In the genomic region with DNA sequence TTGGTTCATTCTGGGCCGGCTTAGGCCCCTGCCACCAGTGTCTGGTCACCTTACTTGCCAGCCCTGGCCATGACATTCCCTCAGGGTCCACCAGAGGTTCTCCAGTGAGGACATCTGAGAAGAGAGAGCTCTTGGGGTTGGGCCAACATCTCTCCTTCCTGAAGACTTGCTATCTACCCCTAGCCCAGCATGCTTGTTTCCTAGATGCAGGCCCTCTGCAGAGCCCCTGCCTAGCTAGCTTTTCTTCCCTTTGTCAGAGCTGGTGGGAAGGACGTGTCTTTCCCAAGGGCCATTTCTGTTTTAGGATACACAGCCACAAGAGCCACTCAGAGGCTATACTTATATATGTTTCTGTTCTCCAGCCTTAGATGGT, we compare ENCODE assay signal across 11 mouse cellular contexts. TPM values are rescaled to one million over a fixed set of nuclear protein-coding genes. Genes with fewer than 3 reads are reported as not detected.
DNase-seq lines count a peak whose midpoint lies in the region; ATAC-seq and TF ChIP-seq lines count a peak whose summit lies in the region.
"Had no signal": no experiment of that assay in that cellular context is flagged by ENCODE, and none has a peak within 500 bp of the region (broad histone marks: within the 10 kb centered on the region; RNA-seq: fewer than 3 reads in every experiment).

No protein-coding gene starts in this region.

- WGBS in cerebellum, adult 2 months = 42% methylated on average over 2 of the region's 2 CpGs
- 72% methylated on average over 2 of the region's 2 CpGs for WGBS in kidney, embryonic 14.5 days
- 48% methylated on average over 2 of the region's 2 CpGs for WGBS in midbrain, embryonic 13.5 days
- 44% methylated on average over 2 of the region's 2 CpGs for WGBS in midbrain, embryonic 15.5 days

- TF ChIP-seq CTCF in cerebellum, adult 2 months (IDR thresholded peaks at IDR 0.05; ENCODE audit: borderline replicate concordance, insufficient read depth, low read depth, low read length) = no peak

- DNase-seq in cerebellum, adult 2 months = no peak
- DNase-seq in cerebellum, adult 11 months = no peak
- DNase-seq in kidney, postnatal 10 days = no peak
- no peak for DNase-seq in spleen, adult 18-20 months
- DNase-seq in thymus, postnatal 10 days (ENCODE audit: low spot score in 2 of 2) = no peak
- DNase-seq: adrenal gland, postnatal 25 days; thymus, postnatal 14 days had no signal

- no peaks in the 10 kb centered on the region for H3K27me3 ChIP-seq in cerebellum, adult 2 months (ENCODE audit: control insufficient read depth, insufficient read depth, low read length)
- H3K27me3 ChIP-seq in kidney, embryonic 14.5 days (ENCODE audit: control insufficient read depth, insufficient read depth, low read length) = peaks cover 13% of the 10 kb centered on the region
- H3K27me3 ChIP-seq in midbrain, embryonic 13.5 days = peaks cover 23% of the 10 kb centered on the region; the same call in 1 of the 2 replicates
- no peaks in the 10 kb centered on the region for H3K27me3 ChIP-seq in midbrain, embryonic 15.5 days (replicated peaks)

- peaks cover 20% of the 10 kb centered on the region for H3K36me3 ChIP-seq in kidney, embryonic 14.5 days (ENCODE audit: control insufficient read depth, insufficient read depth, low read length)
- H3K36me3 ChIP-seq in midbrain, embryonic 13.5 days = peaks cover 27% of the 10 kb centered on the region
- peaks cover 10% of the 10 kb centered on the region for H3K36me3 ChIP-seq in midbrain, embryonic 15.5 days (replicated peaks)

- no peak for TF ChIP-seq POLR2A in cerebellum, adult 2 months (IDR thresholded peaks at IDR 0.05; ENCODE audit: borderline replicate concordance, insufficient read depth, low read length)

- H3K4me3 ChIP-seq in cerebellum, adult 2 months (replicated peaks; ENCODE audit: insufficient read depth, low read depth, low read length) = no peak overlapping the region
- no peak overlapping the region for H3K4me3 ChIP-seq in kidney, embryonic 14.5 days (ENCODE audit: low read length)
- no peak overlapping the region for H3K4me3 ChIP-seq in midbrain, embryonic 13.5 days (replicated peaks)
- no peak overlapping the region for H3K4me3 ChIP-seq in midbrain, embryonic 15.5 days

- H3K4me2 ChIP-seq in kidney, embryonic 14.5 days (replicated peaks; ENCODE audit: low read depth, low read length) = no peak overlapping the region
- no peak overlapping the region for H3K4me2 ChIP-seq in midbrain, embryonic 13.5 days (replicated peaks)
- H3K4me2 ChIP-seq in midbrain, embryonic 15.5 days = no peak overlapping the region

- H3K4me1 ChIP-seq in cerebellum, adult 2 months (ENCODE audit: control insufficient read depth, insufficient read depth, low read length) = peaks cover 33% of the 10 kb centered on the region
- 0 out of 2 replicates have a peak, but pooled peaks cover 2% of the 10 kb centered on the region for H3K4me1 ChIP-seq in kidney, embryonic 14.5 days (ENCODE audit: control insufficient read depth, insufficient read depth, low read length)
- peaks cover 41% of the 10 kb centered on the region for H3K4me1 ChIP-seq in midbrain, embryonic 13.5 days (replicated peaks)
- peaks cover 35% of the 10 kb centered on the region for H3K4me1 ChIP-seq in midbrain, embryonic 15.5 days

- H3K9me3 ChIP-seq in kidney, embryonic 14.5 days (ENCODE audit: control insufficient read depth, low read length) = no peaks in the 10 kb centered on the region
- no peaks in the 10 kb centered on the region for H3K9me3 ChIP-seq in midbrain, embryonic 13.5 days
- H3K9me3 ChIP-seq in midbrain, embryonic 15.5 days = no peaks in the 10 kb centered on the region

- no peak for ATAC-seq in kidney, embryonic 14.5 days (ENCODE audit: low FRiP score, low TSS enrichment)
- ATAC-seq in midbrain, embryonic 13.5 days = no peak
- ATAC-seq in midbrain, embryonic 15.5 days (replicated peaks) = no peak
- ATAC-seq: intestine, embryonic 16.5 days had no signal

- H3K9ac ChIP-seq in kidney, embryonic 14.5 days (ENCODE audit: low read depth, low read length) = no peak overlapping the region
- H3K9ac ChIP-seq in midbrain, embryonic 13.5 days (replicated peaks) = no peak overlapping the region
- H3K9ac ChIP-seq in midbrain, embryonic 15.5 days = no peak overlapping the region

- peak overlapping the region; percentile 88 for H3K27ac ChIP-seq in cerebellum, adult 2 months (ENCODE audit: insufficient read depth, low read length)
- 0 out of 2 replicates have a peak overlapping the region, but pooled peaks have one; percentile 42 for H3K27ac ChIP-seq in kidney, embryonic 14.5 days (ENCODE audit: low read depth, low read length)
- H3K27ac ChIP-seq in midbrain, embryonic 13.5 days = peak overlapping the region; percentile 47
- H3K27ac ChIP-seq in midbrain, embryonic 15.5 days = no peak overlapping the region

RNA-seq across cellular contexts. Expression of gene Rap1gap, which starts 3.5 kb away (rescaled TPM):
- polyA plus RNA-seq in cerebellum, adult 2 months (2012; rRNA removed) = 396 and 425 TPM in 2 replicates
- 6.6 and 10.3 TPM in 2 replicates for polyA plus RNA-seq in kidney, embryonic 14.5 days (2014; fragmentation: Nextera tagmentation; extraction: Ambion mirVana)
- 28.5 and 30.4 TPM in 2 replicates for polyA plus RNA-seq in midbrain, embryonic 13.5 days (2015; fragmentation: Nextera tagmentation; extraction: Ambion mirVana)
- 85.7 and 88.1 TPM in 2 replicates for polyA plus RNA-seq in midbrain, embryonic 15.5 days (2015; fragmentation: Nextera tagmentation; extraction: Ambion mirVana)
